Mouse (Mus musculus): Measurements from ENCODE around the gene Hoxb5. TPM values are rescaled to one million over a fixed set of nuclear protein-coding genes. Genes with fewer than 3 reads are reported as not detected.

Gene Hoxb5
- total and polyA plus RNA-seq, 3 experiments = 0.04 to 0.22 TPM; not detected in 1

- H3K4me3 ChIP-seq (ENCODE audit: low read depth, low read length) = no peak overlapping the region
- no peak for ATAC-seq (ENCODE audit: extremely low read depth, insufficient number of reproducible peaks, low FRiP score, poor library complexity, severe bottlenecking)
Observed at GRCm38 (mm10) chr11:96333241-96334001, 30.3 kb downstream of the Hoxb5 start.

GRCm38 (mm10) chr11:96334002-96334364 is 30.8 kb downstream of the Hoxb5 start:
- Histone ChIP-seq H3K4me1 (ENCODE audit: insufficient read depth, low read depth, low read length) (no peaks in the 10 kb centered on the region), H3K4me3 (ENCODE audit: low read depth, low read length) (no peak overlapping the region), H3K36me3 (replicated peaks) (no peaks in the 10 kb centered on the region), H3K27me3 (ENCODE audit: insufficient read depth, low read length) (peaks cover 35% of the 10 kb centered on the region), H3K9me3 (replicated peaks) (no peaks in the 10 kb centered on the region)
- DNase-seq (ENCODE audit: low spot score) = no peak
- TF ChIP-seq TAL1 (conservative IDR thresholded peaks at IDR 0.05; ENCODE audit: low read depth, low read length) (no peak), CTCF (IDR thresholded peaks at IDR 0.05; ENCODE audit: low read depth, low read length) (no peak), GATA1 (IDR thresholded peaks at IDR 0.05; ENCODE audit: borderline replicate concordance, low read length) (no peak), GATA2 (IDR thresholded peaks at IDR 0.05; ENCODE audit: borderline replicate concordance, low read depth, low read length) (no peak), POLR2AphosphoS5 (IDR thresholded peaks at IDR 0.05; ENCODE audit: insufficient replicate concordance, low read depth, low read length) (no peak)
- no peak for ATAC-seq (ENCODE audit: extremely low read depth, insufficient number of reproducible peaks, low FRiP score, poor library complexity, severe bottlenecking)

More at GRCm38 (mm10) chr11:96333241-96334001, 30.3 kb downstream of the Hoxb5 start:
- no peak for DNase-seq (ENCODE audit: low spot score)
- H3K36me3 ChIP-seq (replicated peaks) = no peaks in the 10 kb centered on the region
- peaks cover 35% of the 10 kb centered on the region for H3K27me3 ChIP-seq (ENCODE audit: insufficient read depth, low read length)
- no peaks in the 10 kb centered on the region for H3K9me3 ChIP-seq (replicated peaks)
- TF ChIP-seq GATA2 (IDR thresholded peaks at IDR 0.05; ENCODE audit: borderline replicate concordance, low read depth, low read length) (no peak), TAL1 (conservative IDR thresholded peaks at IDR 0.05; ENCODE audit: low read depth, low read length) (no peak)
- H3K4me1 ChIP-seq (ENCODE audit: insufficient read depth, low read depth, low read length) = no peaks in the 10 kb centered on the region

GRCm38 (mm10) chr11:96334998-96335397 is 31.9 kb downstream of the Hoxb5 start:
- Histone ChIP-seq H3K36me3 (replicated peaks) (no peaks in the 10 kb centered on the region), H3K27me3 (ENCODE audit: insufficient read depth, low read length) (peaks cover 36% of the 10 kb centered on the region), H3K9me3 (replicated peaks) (no peaks in the 10 kb centered on the region), H3K4me3 (ENCODE audit: low read depth, low read length) (no peak overlapping the region), H3K4me1 (ENCODE audit: insufficient read depth, low read depth, low read length) (no peaks in the 10 kb centered on the region)
- ATAC-seq (ENCODE audit: extremely low read depth, insufficient number of reproducible peaks, low FRiP score, poor library complexity, severe bottlenecking) = no peak
- TF ChIP-seq TAL1 (conservative IDR thresholded peaks at IDR 0.05; ENCODE audit: low read depth, low read length) (no peak), POLR2AphosphoS5 (IDR thresholded peaks at IDR 0.05; ENCODE audit: insufficient replicate concordance, low read depth, low read length) (no peak), GATA1 (IDR thresholded peaks at IDR 0.05; ENCODE audit: borderline replicate concordance, low read length) (no peak), GATA2 (IDR thresholded peaks at IDR 0.05; ENCODE audit: borderline replicate concordance, low read depth, low read length) (no peak), CTCF (IDR thresholded peaks at IDR 0.05; ENCODE audit: low read depth, low read length) (no peak)
- no peak for DNase-seq (ENCODE audit: low spot score)

- Histone ChIP-seq H3K27me3 (ENCODE audit: insufficient read depth, low read length) (peaks cover 35% of the 10 kb centered on the region), H3K36me3 (replicated peaks) (no peaks in the 10 kb centered on the region), H3K4me3 (ENCODE audit: low read depth, low read length) (no peak overlapping the region), H3K9me3 (replicated peaks) (no peaks in the 10 kb centered on the region), H3K4me1 (ENCODE audit: insufficient read depth, low read depth, low read length) (no peaks in the 10 kb centered on the region)
- TF ChIP-seq CTCF (IDR thresholded peaks at IDR 0.05; ENCODE audit: low read depth, low read length) (no peak), GATA1 (IDR thresholded peaks at IDR 0.05; ENCODE audit: borderline replicate concordance, low read length) (no peak), POLR2AphosphoS5 (IDR thresholded peaks at IDR 0.05; ENCODE audit: insufficient replicate concordance, low read depth, low read length) (no peak), TAL1 (conservative IDR thresholded peaks at IDR 0.05; ENCODE audit: low read depth, low read length) (no peak), GATA2 (IDR thresholded peaks at IDR 0.05; ENCODE audit: borderline replicate concordance, low read depth, low read length) (no peak)
- no peak for DNase-seq (ENCODE audit: low spot score)
- ATAC-seq (ENCODE audit: extremely low read depth, insufficient number of reproducible peaks, low FRiP score, poor library complexity, severe bottlenecking) = no peak
Observed at GRCm38 (mm10) chr11:96336597-96336996, 33.5 kb downstream of the Hoxb5 start.

GRCm38 (mm10) chr11:96337026-96337425 is 33.9 kb downstream of the Hoxb5 start:
- no peak for DNase-seq (ENCODE audit: low spot score)

DNA sequence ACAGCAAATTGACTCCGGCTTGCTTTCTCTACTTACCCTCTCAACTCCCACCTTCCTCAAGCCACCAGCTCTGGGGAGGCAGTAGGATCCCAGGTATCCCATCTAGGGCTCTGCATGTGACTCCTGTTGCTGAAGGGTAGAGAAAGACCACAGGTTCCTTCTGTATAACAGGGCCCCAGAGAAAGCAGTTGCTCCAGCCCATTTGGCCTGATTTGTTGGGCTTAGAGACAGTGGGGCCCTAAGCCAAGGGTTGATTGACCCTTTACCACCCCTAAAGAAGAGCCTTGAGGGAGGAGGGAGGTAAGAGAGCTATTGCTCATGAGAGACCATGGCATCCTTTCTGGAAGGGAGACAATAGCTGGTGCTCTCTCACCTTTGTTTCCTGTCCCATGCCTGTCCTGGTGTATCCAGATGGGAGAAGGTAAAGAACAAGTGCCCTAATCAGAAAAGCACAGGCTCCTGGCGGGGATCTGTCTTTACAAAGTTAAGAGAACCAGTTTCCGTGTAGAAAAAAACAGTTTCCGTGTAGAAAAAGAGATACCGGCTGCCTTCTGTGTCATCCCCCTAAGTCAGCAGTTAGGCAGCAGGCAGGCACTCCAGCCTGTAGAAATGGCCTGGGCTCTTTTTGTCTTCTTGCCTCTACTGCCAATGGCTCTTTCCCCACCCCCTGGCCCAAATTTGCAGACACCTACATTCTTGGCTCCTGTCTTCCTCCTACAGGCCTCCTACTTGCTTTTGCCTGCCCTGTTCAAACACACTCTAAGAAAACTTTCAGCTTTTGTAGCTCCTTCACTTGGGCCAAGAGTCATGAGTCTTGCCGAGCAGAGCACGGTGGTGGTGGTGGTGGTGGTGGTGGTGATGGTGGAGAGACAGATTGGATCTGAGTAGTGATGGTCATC is 36.1 kb downstream of the Hoxb5 start:
- no peaks in the 10 kb centered on the region for H3K9me3 ChIP-seq (replicated peaks)
- no peaks in the 10 kb centered on the region for H3K36me3 ChIP-seq (replicated peaks)
- no peak overlapping the region for H3K4me3 ChIP-seq (ENCODE audit: low read depth, low read length)
- DNase-seq (ENCODE audit: low spot score) (no peak), ATAC-seq (ENCODE audit: extremely low read depth, insufficient number of reproducible peaks, low FRiP score, poor library complexity, severe bottlenecking) (no peak)
- peaks cover 24% of the 10 kb centered on the region for H3K27me3 ChIP-seq (ENCODE audit: insufficient read depth, low read length)
- no peaks in the 10 kb centered on the region for H3K4me1 ChIP-seq (ENCODE audit: insufficient read depth, low read depth, low read length)
- TF ChIP-seq TAL1 (conservative IDR thresholded peaks at IDR 0.05; ENCODE audit: low read depth, low read length) (no peak), GATA1 (IDR thresholded peaks at IDR 0.05; ENCODE audit: borderline replicate concordance, low read length) (no peak), CTCF (IDR thresholded peaks at IDR 0.05; ENCODE audit: low read depth, low read length) (no peak), GATA2 (IDR thresholded peaks at IDR 0.05; ENCODE audit: borderline replicate concordance, low read depth, low read length) (no peak), POLR2AphosphoS5 (IDR thresholded peaks at IDR 0.05; ENCODE audit: insufficient replicate concordance, low read depth, low read length) (no peak)

More at GRCm38 (mm10) chr11:96337026-96337425, 33.9 kb downstream of the Hoxb5 start:
- no peak for TF ChIP-seq TAL1 (conservative IDR thresholded peaks at IDR 0.05; ENCODE audit: low read depth, low read length)
- TF ChIP-seq CTCF (IDR thresholded peaks at IDR 0.05; ENCODE audit: low read depth, low read length) = no peak
- TF ChIP-seq GATA1 (IDR thresholded peaks at IDR 0.05; ENCODE audit: borderline replicate concordance, low read length) = no peak
- TF ChIP-seq POLR2AphosphoS5 (IDR thresholded peaks at IDR 0.05; ENCODE audit: insufficient replicate concordance, low read depth, low read length) = no peak
- TF ChIP-seq GATA2 (IDR thresholded peaks at IDR 0.05; ENCODE audit: borderline replicate concordance, low read depth, low read length) = no peak
- no peaks in the 10 kb centered on the region for H3K36me3 ChIP-seq (replicated peaks)
- H3K9me3 ChIP-seq (replicated peaks) = no peaks in the 10 kb centered on the region
- no peak overlapping the region for H3K4me3 ChIP-seq (ENCODE audit: low read depth, low read length)
- no peak for ATAC-seq (ENCODE audit: extremely low read depth, insufficient number of reproducible peaks, low FRiP score, poor library complexity, severe bottlenecking)
- peaks cover 35% of the 10 kb centered on the region for H3K27me3 ChIP-seq (ENCODE audit: insufficient read depth, low read length)
- no peaks in the 10 kb centered on the region for H3K4me1 ChIP-seq (ENCODE audit: insufficient read depth, low read depth, low read length)
